Mouse (Mus musculus) limb, embryonic 14.5 days (tissue): ENCODE measurements around the gene Ate1. TPM values are rescaled to one million over a fixed set of nuclear protein-coding genes. Genes with fewer than 3 reads are reported as not detected.
"Not testable (repeated sequence)": the region's sequence is repeated elsewhere in the genome, so short reads cannot be mapped to it uniquely, and the experiment has no call there.

Experiments used
- ATAC-seq: fragments of 200-750 bp; cut with Nextera tagmentation; 2 replicates; pipeline ENCODE4 v1.8.0; 2017; ENCODE audit warnings: low read depth, moderate number of reproducible peaks, moderate TSS enrichment; ENCODE audit not compliant: low FRiP score
- DNase-seq: peaks from one replicate; pipeline ENCODE4 v3.0.0-alpha.2; 2015; ENCODE audit warnings: low spot score
- H3K27ac ChIP-seq: fragments of 300-500 bp; sonication (generic); replicated peaks from 2 replicates; pipeline ENCODE4 v1.5.1; 2014; ENCODE audit warnings: low read depth, mild to moderate bottlenecking, low read length, moderate library complexity, mixed read lengths
- H3K27me3 ChIP-seq: fragments of 300-500 bp; sonication (generic); 2 replicates; pipeline ENCODE4 v1.6.1; 2014; ENCODE audit warnings: low read length, mixed read lengths; ENCODE audit not compliant: control insufficient read depth, insufficient read depth
- H3K36me3 ChIP-seq: fragments of 300-500 bp; sonication (generic); 2 replicates; pipeline ENCODE4 v1.6.1; 2014; ENCODE audit warnings: mild to moderate bottlenecking, low read length, moderate library complexity, mixed read lengths; ENCODE audit not compliant: control insufficient read depth, insufficient read depth
- H3K4me1 ChIP-seq: fragments of 300-500 bp; sonication (generic); 2 replicates; pipeline ENCODE4 v1.6.1; 2014; ENCODE audit warnings: antibody characterized with exemption, low read length, mixed read lengths; ENCODE audit not compliant: control insufficient read depth, insufficient read depth
- H3K4me2 ChIP-seq: fragments of 300-500 bp; sonication (generic); replicated peaks from 2 replicates; pipeline ENCODE4 v1.6.1; 2014; ENCODE audit warnings: low read depth, mild to moderate bottlenecking, low read length, moderate library complexity; ENCODE audit not compliant: severe bottlenecking
- H3K4me3 ChIP-seq: fragments of 300-500 bp; sonication (generic); replicated peaks from 2 replicates; pipeline ENCODE4 v1.5.1; 2014; ENCODE audit warnings: low read length
- H3K9ac ChIP-seq: fragments of 300-500 bp; sonication (generic); 2 replicates; pipeline ENCODE4 v1.6.1; 2014; ENCODE audit warnings: mild to moderate bottlenecking, low read depth, low read length, moderate library complexity; ENCODE audit not compliant: severe bottlenecking
- H3K9me3 ChIP-seq: fragments of 300-500 bp; sonication (generic); 2 replicates; pipeline ENCODE4 v1.6.1; 2016; ENCODE audit warnings: low read length; ENCODE audit not compliant: control insufficient read depth
- POLR2A ChIP-seq: fragments of 200-500 bp; IDR thresholded peaks from 2 replicates; pipeline ENCODE4 v1.8.0; 2012; ENCODE audit warnings: inconsistent platforms, mild to moderate bottlenecking, moderate library complexity, borderline replicate concordance; ENCODE audit not compliant: insufficient read depth, insufficient read length; ENCODE audit errors: extremely low read depth
- WGBS: fragments of 180-500 bp; shearing (Covaris S2); extraction: QIAGEN DNeasy Blood & Tissue Kit; methylation state at CpG from one replicate; pipeline ENCODE4 v1.1.7; 2014; 5-methylcytosine and 5-hydroxymethylcytosine counted together
- polyA plus RNA-seq, 2 experiments: library from polyadenylated mRNA; depleted of rRNA in 1 of 2; stranded (reverse) in 1 of 2; unstranded in 1 of 2; fragments of >200 nt; fragmentation: Nextera tagmentation in 1 of 2; extraction: Ambion mirVana in 1 of 2; gene quantifications; 2 replicates each; pipeline versions ENCODE4 v1.2.1 to v1.2.3; 2012 to 2014

Gene Ate1
- polyA plus RNA-seq, 2 experiments, result 12.9 to 47.8 TPM

DNA sequence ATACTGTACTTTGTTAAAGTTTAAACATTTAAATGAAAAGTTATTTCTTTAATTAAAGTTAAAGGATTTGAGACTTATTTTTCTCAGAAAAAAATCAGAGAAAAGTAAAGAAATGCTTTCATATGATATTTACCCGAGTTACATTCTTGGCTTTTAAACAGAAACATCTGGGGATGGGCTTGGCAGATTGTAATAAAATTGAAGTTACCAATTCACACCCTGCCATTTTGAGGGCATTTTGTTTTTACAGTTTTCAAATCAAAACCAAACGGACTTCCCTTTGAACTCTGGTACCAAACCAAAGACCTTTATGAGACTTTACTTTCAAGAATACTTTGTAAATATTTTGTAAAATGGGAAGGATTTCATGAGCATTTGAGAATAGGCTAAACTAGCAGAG, 94.2 kb downstream of the Ate1 start:
- WGBS, result 15% methylated on average over 2 of the region's 2 CpGs
- Histone ChIP-seq H3K4me2 (no peak overlapping the region; the same call in 1 of the 2 replicates), H3K27ac (no peak overlapping the region), H3K27me3 (no peaks in the 10 kb centered on the region), H3K4me3 (no peak overlapping the region), H3K9me3 (no peaks in the 10 kb centered on the region), H3K9ac (no peak overlapping the region), H3K36me3 (no peaks in the 10 kb centered on the region), H3K4me1 (peaks cover 15% of the 10 kb centered on the region)
- no peak for ATAC-seq
- DNase-seq, result no peak
- TF ChIP-seq POLR2A, result no peak

DNA sequence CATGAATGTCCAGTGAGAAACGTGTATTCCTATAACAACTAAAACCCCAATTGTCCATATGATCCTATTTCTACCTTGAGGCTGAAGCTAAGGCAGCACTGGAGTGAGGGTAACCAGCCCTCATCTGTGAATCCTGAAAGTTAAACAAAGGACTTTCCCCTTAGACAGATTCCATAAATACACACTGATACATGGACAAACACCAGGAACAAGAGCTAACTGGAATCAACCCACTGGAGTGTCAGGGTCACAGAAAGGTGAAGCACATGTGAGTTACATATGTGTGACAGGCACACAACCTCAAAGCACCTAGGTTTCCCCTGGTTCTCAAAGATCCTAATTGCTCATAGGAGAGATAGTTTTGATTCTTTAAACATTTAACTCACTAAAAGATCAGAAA, 100.2 kb downstream of the Ate1 start:
- H3K9me3 ChIP-seq, result no peaks in the 10 kb centered on the region
- H3K36me3 ChIP-seq, result no peaks in the 10 kb centered on the region
- H3K9ac ChIP-seq, result no peak overlapping the region
- TF ChIP-seq POLR2A, result no peak
- no peaks in the 10 kb centered on the region for H3K4me1 ChIP-seq
- no peak overlapping the region for H3K4me3 ChIP-seq
- no peak for ATAC-seq
- H3K4me2 ChIP-seq, result no peak overlapping the region
- H3K27me3 ChIP-seq, result no peaks in the 10 kb centered on the region
- DNase-seq, result no peak
- H3K27ac ChIP-seq, result no peak overlapping the region
- WGBS, result 66% methylated on average over 1 of the region's 1 CpGs

DNA sequence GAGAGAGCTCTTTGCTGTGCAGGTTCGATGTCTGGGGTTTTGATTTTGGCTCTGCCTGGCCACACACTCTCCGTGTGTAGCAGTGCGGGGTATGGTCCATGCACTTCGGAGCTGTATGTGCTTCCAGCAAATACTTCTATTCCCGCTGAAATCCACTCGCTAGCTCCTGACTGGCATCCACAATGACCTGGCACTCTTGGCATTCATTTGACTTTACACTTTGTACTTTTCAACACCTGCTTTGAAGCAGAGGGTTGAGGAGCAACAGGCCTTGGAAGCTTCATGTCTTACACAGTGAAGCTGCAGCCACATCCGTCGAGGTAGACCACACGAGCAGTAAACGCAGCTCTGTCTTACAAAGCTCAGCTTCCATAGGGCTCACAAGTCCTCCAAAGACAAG, 112.5 kb downstream of the Ate1 start:
- H3K4me1 ChIP-seq, result peaks cover 8% of the 10 kb centered on the region; the same call in 1 of the 2 replicates
- ATAC-seq, result no peak
- 68% methylated on average over 10 of the region's 10 CpGs for WGBS

DNA sequence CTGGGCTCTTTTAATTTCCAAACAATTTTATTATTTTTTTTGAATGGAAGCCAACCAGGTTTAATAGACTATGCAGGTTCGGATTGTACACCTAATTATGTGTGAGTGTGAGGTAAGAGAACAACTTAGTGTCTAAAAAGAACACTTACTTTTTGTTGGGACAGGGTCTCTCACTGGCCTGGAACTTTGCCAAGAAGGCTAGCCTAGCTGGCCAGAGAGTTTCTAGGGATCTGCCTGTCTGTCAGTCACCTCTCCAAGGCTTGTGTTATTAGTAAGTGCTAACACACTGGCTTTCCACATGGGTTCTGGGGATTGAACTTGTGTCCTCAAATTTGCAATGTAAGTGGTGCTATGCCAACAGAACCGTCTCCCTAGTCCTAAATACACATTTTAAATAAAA, 116.8 kb downstream of the Ate1 start:
- Histone ChIP-seq H3K4me1 (peaks cover 8% of the 10 kb centered on the region; the same call in 1 of the 2 replicates), H3K36me3 (no peaks in the 10 kb centered on the region), H3K4me2 (no peak overlapping the region), H3K9ac (no peak overlapping the region), H3K27ac (no peak overlapping the region), H3K9me3 (no peaks in the 10 kb centered on the region), H3K27me3 (no peaks in the 10 kb centered on the region), H3K4me3 (no peak overlapping the region)
- no peak for ATAC-seq
- DNase-seq, result peak; percentile 41
- TF ChIP-seq POLR2A, result no peak
- 45% methylated on average over 2 of the region's 2 CpGs for WGBS

More for the DNA sequence above, 112.5 kb downstream of the Ate1 start:
- TF ChIP-seq POLR2A, result no peak
- Histone ChIP-seq H3K27me3 (no peaks in the 10 kb centered on the region), H3K4me2 (no peak overlapping the region), H3K9ac (no peak overlapping the region), H3K27ac (peak overlapping the region; percentile 48), H3K9me3 (no peaks in the 10 kb centered on the region), H3K4me3 (no peak overlapping the region), H3K36me3 (no peaks in the 10 kb centered on the region)
- no peak for DNase-seq

DNA sequence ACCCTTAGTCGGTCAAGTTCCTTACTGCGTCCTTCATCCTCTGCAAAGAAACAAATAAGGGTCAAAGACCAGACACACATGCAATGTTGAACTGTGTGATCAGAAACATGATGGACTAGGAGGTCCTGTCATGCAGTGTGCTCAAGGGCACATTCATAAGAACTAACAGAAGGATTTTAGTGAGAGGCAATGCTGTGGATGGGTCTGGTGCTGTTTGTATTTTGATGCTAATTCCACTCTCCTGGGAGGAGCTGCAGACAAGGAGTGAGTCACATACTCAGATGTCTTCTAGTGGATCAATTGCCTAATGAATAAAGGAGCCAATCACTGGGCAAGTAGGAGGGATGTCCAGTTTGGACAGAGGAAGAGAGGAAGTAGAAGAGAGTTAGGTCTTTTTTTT, 125.5 kb downstream of the Ate1 start:
- ATAC-seq (no peak), DNase-seq (no peak)
- H3K27ac ChIP-seq, result no peak overlapping the region
- H3K4me1 ChIP-seq, result no peaks in the 10 kb centered on the region
- TF ChIP-seq POLR2A, result no peak
- H3K9ac ChIP-seq, result no peak overlapping the region
- H3K27me3 ChIP-seq, result no peaks in the 10 kb centered on the region
- no peaks in the 10 kb centered on the region for H3K9me3 ChIP-seq
- H3K4me2 ChIP-seq, result no peak overlapping the region
- no peak overlapping the region for H3K4me3 ChIP-seq
- H3K36me3 ChIP-seq, result 0 out of 2 replicates have a peak, but pooled peaks cover 5% of the 10 kb centered on the region
- 91% methylated on average over 2 of the region's 2 CpGs for WGBS

DNA sequence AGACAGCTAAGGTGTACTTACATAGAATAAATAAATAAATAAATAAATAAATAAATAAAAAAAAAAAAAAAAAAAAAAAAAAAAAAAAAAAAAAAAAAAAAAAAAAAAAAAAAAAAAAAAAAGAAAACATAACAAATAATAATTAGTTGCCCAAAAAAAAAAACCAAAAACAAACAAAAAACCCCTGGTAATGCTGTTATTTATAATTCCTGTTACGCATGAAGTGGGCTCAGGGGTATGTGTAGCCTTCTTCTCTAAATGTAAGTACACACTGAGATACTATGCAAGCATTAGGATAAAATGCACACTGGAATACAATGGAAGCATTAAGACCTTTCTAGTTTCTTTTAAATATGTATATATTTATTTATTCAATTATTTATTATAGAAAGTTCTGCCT, 130.1 kb downstream of the Ate1 start:
- not testable (repeated sequence) for H3K27me3 ChIP-seq, H3K4me2 ChIP-seq, H3K4me1 ChIP-seq, ATAC-seq, H3K9ac ChIP-seq, H3K9me3 ChIP-seq, H3K4me3 ChIP-seq, DNase-seq, H3K27ac ChIP-seq
- whole genome bisulfite sequencing, result 88% methylated on average over 1 of the region's 1 CpGs
- H3K36me3 ChIP-seq, result peaks cover 10% of the 10 kb centered on the region; the same call in 1 of the 2 replicates
